Mouse (Mus musculus): ENCODE results near the gene Tas2r114. TPM values are rescaled to one million over a fixed set of nuclear protein-coding genes. Genes with fewer than 3 reads are reported as not detected.

The Tas2r114 gene
- total RNA-seq (2015): not detected in 2 replicates
- not detected in 2 replicates for total RNA-seq (2017)

GRCm38 (mm10) chr6:131689963-131690362, at the start of gene Tas2r114:
Tas2r114 (minus strand) TSS chr6:131690063.
- no peak for ATAC-seq (replicated peaks; ENCODE audit: poor library complexity)

- ATAC-seq (replicated peaks; ENCODE audit: poor library complexity): peak; percentile 70
Observed at GRCm38 (mm10) chr6:131712803-131713202, 22.9 kb upstream of the Tas2r114 start.

- no peak for ATAC-seq (replicated peaks; ENCODE audit: poor library complexity)
Observed at GRCm38 (mm10) chr6:131687395-131687794, 2.5 kb downstream of the Tas2r114 start, which contains the start of gene Tas2r105. Tas2r105 (minus strand) TSS chr6:131687495.

- no peak for ATAC-seq (replicated peaks; ENCODE audit: poor library complexity)
Observed at GRCm38 (mm10) chr6:131685644-131686043, 4.2 kb downstream of the Tas2r114 start, which contains the start of gene Tas2r104. Tas2r104 (minus strand) TSS chr6:131685744.

GRCm38 (mm10) chr6:131678786-131679185, 11.1 kb downstream of the Tas2r114 start, which contains the start of gene Tas2r106:
Tas2r106 (minus strand) TSS chr6:131678886.
- no peak for ATAC-seq (replicated peaks; ENCODE audit: poor library complexity)

- no peak for ATAC-seq (replicated peaks; ENCODE audit: poor library complexity)
Observed at GRCm38 (mm10) chr6:131660049-131660448, 29.8 kb downstream of the Tas2r114 start, which contains the start of gene Tas2r107. Tas2r107 (minus strand) TSS chr6:131660149.

Other genes starting within 250 kb of the Tas2r114 start
- not detected in 2 replicates for gene 5430401F13Rik, start 203.7 kb downstream of the Tas2r114 start, total RNA-seq (2015)
- not detected in 2 replicates for gene 5430401F13Rik, start 203.7 kb downstream of the Tas2r114 start, total RNA-seq (2017)
- not detected in 2 replicates for gene Gm6619, start 203.7 kb downstream of the Tas2r114 start, total RNA-seq (2015)
- not detected in 2 replicates for gene Gm6619, start 203.7 kb downstream of the Tas2r114 start, total RNA-seq (2017)
- not detected in 2 replicates for gene Tas2r130, start 59.2 kb downstream of the Tas2r114 start, total RNA-seq (2015)
- gene Tas2r130, start 59.2 kb downstream of the Tas2r114 start, total RNA-seq (2017): not detected in 2 replicates
- gene Tas2r107, start 29.9 kb downstream of the Tas2r114 start, total RNA-seq (2015): not detected in 2 replicates
- gene Tas2r107, start 29.9 kb downstream of the Tas2r114 start, total RNA-seq (2017): not detected in 2 replicates
- not detected in 2 replicates for gene Tas2r106, start 11.2 kb downstream of the Tas2r114 start, total RNA-seq (2015)
- gene Tas2r106, start 11.2 kb downstream of the Tas2r114 start, total RNA-seq (2017): not detected in 2 replicates
- not detected in 2 replicates for gene Tas2r104, start 4.3 kb downstream of the Tas2r114 start, total RNA-seq (2015)
- not detected in 2 replicates for gene Tas2r104, start 4.3 kb downstream of the Tas2r114 start, total RNA-seq (2017)
- gene Tas2r105, start 2.6 kb downstream of the Tas2r114 start, total RNA-seq (2015): not detected in 2 replicates
- gene Tas2r105, start 2.6 kb downstream of the Tas2r114 start, total RNA-seq (2017): not detected in 2 replicates

Data from megakaryocyte progenitor cell, adult 5-6 weeks (primary cell).